Mouse (Mus musculus): ENCODE results near the gene Mrtfb.

DNA sequence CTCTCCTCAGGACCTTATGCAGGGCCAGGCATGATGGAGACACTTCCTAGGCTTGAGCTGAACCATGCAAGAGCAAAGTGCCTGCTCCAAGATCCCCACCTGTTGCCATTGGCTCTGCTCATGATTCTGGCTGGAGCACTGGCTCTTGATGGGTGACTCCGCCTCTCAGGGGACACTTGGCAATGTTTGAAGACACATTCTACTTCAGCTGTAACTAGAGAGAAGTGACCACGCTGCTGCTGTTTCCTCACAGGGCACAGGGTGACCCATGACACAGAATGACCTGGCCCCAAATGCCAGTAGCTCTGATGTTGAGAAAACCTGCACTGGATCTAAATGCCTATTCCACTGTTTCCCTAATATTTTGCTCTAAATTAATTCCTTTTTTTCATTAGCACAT is 16.7 kb upstream of the Mrtfb start:
- TF ChIP-seq CTCF (IDR thresholded peaks at IDR 0.05; ENCODE audit: borderline replicate concordance, insufficient read depth, low read depth, low read length) (no peak), POLR2A (IDR thresholded peaks at IDR 0.05; ENCODE audit: borderline replicate concordance, insufficient read depth, low read length) (no peak)
